Mouse (Mus musculus) myocyte (in vitro differentiated cells): ENCODE data around the gene Dnah3.

Experiments
- CEBPB ChIP-seq: IDR thresholded peaks from 2 replicates; pipeline ENCODE4 v1.6.1; 2011; ENCODE audit warnings: mild to moderate bottlenecking, moderate library complexity; ENCODE audit not compliant: poor library complexity, insufficient read depth, severe bottlenecking
- E2F4 ChIP-seq: IDR thresholded peaks from one replicate; pipeline ENCODE4 v1.6.1; 2011; ENCODE audit warnings: mild to moderate bottlenecking, control low read depth, moderate library complexity; ENCODE audit not compliant: insufficient read depth
- MAX ChIP-seq: IDR thresholded peaks from one replicate; pipeline ENCODE4 v1.6.1; 2011; ENCODE audit warnings: low read depth, mild to moderate bottlenecking, control low read depth
- POLR2A ChIP-seq: IDR thresholded peaks from one replicate; pipeline ENCODE4 v1.6.1; 2011; ENCODE audit warnings: low read depth, mild to moderate bottlenecking, control low read depth, moderate library complexity; ENCODE audit not compliant: insufficient read length
- POLR2AphosphoS2 ChIP-seq: IDR thresholded peaks from one replicate; pipeline ENCODE4 v1.6.1; 2011; ENCODE audit warnings: low read depth, control low read depth; ENCODE audit not compliant: insufficient read length
- REST ChIP-seq: IDR thresholded peaks from one replicate; pipeline ENCODE4 v1.6.1; 2011; ENCODE audit warnings: mild to moderate bottlenecking, control low read depth, moderate library complexity; ENCODE audit not compliant: insufficient read depth, insufficient read length
- TCF12 ChIP-seq: IDR thresholded peaks from one replicate; pipeline ENCODE4 v1.6.1; 2011; ENCODE audit warnings: mild to moderate bottlenecking, control low read depth; ENCODE audit not compliant: poor library complexity, insufficient read depth, severe bottlenecking

DNA sequence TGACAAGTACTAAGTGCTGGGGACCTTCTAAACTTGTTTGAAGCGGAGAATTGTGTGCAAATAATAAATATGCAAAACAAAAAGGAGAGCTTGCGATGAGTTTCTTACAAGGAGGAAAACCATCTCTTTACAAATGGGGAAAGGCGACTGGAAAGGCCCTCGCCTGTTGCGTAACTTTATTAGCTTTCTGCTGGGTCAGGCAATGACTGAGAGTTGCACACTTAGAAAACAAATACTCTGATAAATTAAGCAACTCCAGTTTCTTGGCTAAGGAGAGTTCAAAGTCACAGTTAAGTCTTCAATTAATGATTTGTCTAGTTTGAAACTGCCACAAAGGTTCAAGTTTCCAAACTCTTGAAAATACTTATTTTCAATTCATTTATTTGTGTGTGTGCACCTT, 214.7 kb downstream of the Dnah3 start:
- TF ChIP-seq REST: no peak
- no peak for TF ChIP-seq POLR2A
- TF ChIP-seq CEBPB: no peak
- no peak for TF ChIP-seq POLR2AphosphoS2
- no peak for TF ChIP-seq E2F4
- no peak for TF ChIP-seq TCF12
- TF ChIP-seq MAX: no peak
